Mouse (Mus musculus): ENCODE measurements around the gene Dhdh.

DNA sequence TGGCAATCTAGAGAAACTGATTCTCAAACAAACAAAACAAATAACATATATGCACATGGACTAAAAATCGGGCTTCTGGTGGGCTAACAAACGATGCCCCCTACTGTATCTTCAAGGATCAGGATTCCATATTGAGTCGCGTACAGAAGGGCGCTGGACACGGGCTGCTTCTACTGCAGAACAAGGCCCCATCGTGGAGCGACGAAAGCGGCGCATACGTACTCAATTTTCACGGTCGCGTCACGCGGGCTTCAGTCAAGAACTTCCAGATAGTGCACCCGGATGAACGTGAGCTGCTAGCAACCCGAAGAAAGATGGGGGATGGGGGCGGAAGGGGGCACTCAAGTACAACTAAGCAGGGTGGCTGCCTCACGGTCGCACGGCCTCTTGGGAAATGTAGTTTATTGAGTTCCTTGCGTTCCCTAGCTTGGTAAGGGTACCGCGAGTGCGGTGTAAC, 33.2 kb upstream of the Dhdh start:
- TF ChIP-seq CTCF (IDR thresholded peaks at IDR 0.05; ENCODE audit: extremely low read depth, insufficient read length, insufficient replicate concordance, low read depth, low read length) (peak; percentile 27; the same call in 1 of the 2 replicates), POLR2A (IDR thresholded peaks at IDR 0.05; ENCODE audit: low read depth, low read length) (no peak; the same call in 1 of the 2 replicates)
